Mouse (Mus musculus): ENCODE measurements at regions not wholly inside any gene's neighbourhood (a gene's known extent, or its start where the extent isn't known, plus 50 kb on each side); places are given as distances from the start of the nearest gene placed in this dataset.

- TF ChIP-seq MYOD1 (IDR thresholded peaks at IDR 0.05; ENCODE audit: control insufficient read depth in 1 of 3, insufficient read length in 2 of 3, low read depth in 2 of 3) (no peak), E2F4 (IDR thresholded peaks at IDR 0.05; ENCODE audit: insufficient read depth) (no peak), POLR2AphosphoS2 (IDR thresholded peaks at IDR 0.05; ENCODE audit: insufficient read length, low read depth) (no peak), MAX (IDR thresholded peaks at IDR 0.05; ENCODE audit: low read depth) (no peak), POLR2A (IDR thresholded peaks at IDR 0.05; ENCODE audit: insufficient read length, low read depth) (no peak), TCF12 (IDR thresholded peaks at IDR 0.05; ENCODE audit: insufficient read depth, poor library complexity, severe bottlenecking) (no peak), USF1 (IDR thresholded peaks at IDR 0.05; ENCODE audit: low read depth) (no peak)
Measured at GRCm38 (mm10) chr14:102893241-102893640, 89.2 kb downstream of the Kctd12 start.

Measured in myocyte (in vitro differentiated cells).